Mouse (Mus musculus): ENCODE measurements around the gene Srp72.

GRCm38 (mm10) chr5:76973488-76973887 is 995 bp upstream of the Srp72 start:
- TF ChIP-seq CTCF (IDR thresholded peaks at IDR 0.05) (no peak), EP300 (IDR thresholded peaks at IDR 0.05) (no peak)
